Mouse (Mus musculus): ENCODE measurements at regions not wholly inside any gene's neighbourhood (a gene's known extent, or its start where the extent isn't known, plus 50 kb on each side); places are given as distances from the start of the nearest gene placed in this dataset.

GRCm38 (mm10) chr7:136395838-136396237 lies 498.6 kb upstream of the Mgmt start:
- Histone ChIP-seq H3K4me1 (peaks cover 3% of the 10 kb centered on the region; the same call in 1 of the 2 replicates), H3K36me3 (replicated peaks) (no peaks in the 10 kb centered on the region), H3K9me3 (no peaks in the 10 kb centered on the region), H3K4me3 (no peak overlapping the region), H3K27me3 (replicated peaks; ENCODE audit: low read depth, poor library complexity, severe bottlenecking) (no peaks in the 10 kb centered on the region), H3K27ac (replicated peaks) (no peak overlapping the region)
- DNase-seq (ENCODE audit: low spot score): no peak
- WGBS: 70% methylated on average over 2 of the region's 2 CpGs

GRCm38 (mm10) chr7:136397101-136397500 lies 497.3 kb upstream of the Mgmt start:
- H3K27ac ChIP-seq (replicated peaks): no peak overlapping the region
- peaks cover 3% of the 10 kb centered on the region; the same call in 1 of the 2 replicates for H3K4me1 ChIP-seq
- no peak overlapping the region for H3K4me3 ChIP-seq
- no peaks in the 10 kb centered on the region for H3K36me3 ChIP-seq (replicated peaks)
- H3K9me3 ChIP-seq: no peaks in the 10 kb centered on the region
- WGBS: 86% methylated on average over 4 of the region's 4 CpGs
- DNase-seq (ENCODE audit: low spot score): no peak
- no peaks in the 10 kb centered on the region for H3K27me3 ChIP-seq (replicated peaks; ENCODE audit: low read depth, poor library complexity, severe bottlenecking)

GRCm38 (mm10) chr7:136402688-136403597 lies 491.5 kb upstream of the Mgmt start:
- Histone ChIP-seq H3K27ac (replicated peaks) (no peak overlapping the region), H3K27me3 (replicated peaks; ENCODE audit: low read depth, poor library complexity, severe bottlenecking) (no peaks in the 10 kb centered on the region), H3K9me3 (no peaks in the 10 kb centered on the region), H3K4me1 (peaks cover 22% of the 10 kb centered on the region), H3K36me3 (replicated peaks) (no peaks in the 10 kb centered on the region), H3K4me3 (no peak overlapping the region)
- 84% methylated on average over 8 of the region's 8 CpGs for WGBS
- no peak for DNase-seq (ENCODE audit: low spot score)

GRCm38 (mm10) chr7:136405391-136405790 lies 489.0 kb upstream of the Mgmt start:
- Histone ChIP-seq H3K9me3 (no peaks in the 10 kb centered on the region), H3K36me3 (replicated peaks) (no peaks in the 10 kb centered on the region), H3K4me3 (no peak overlapping the region), H3K27ac (replicated peaks) (no peak overlapping the region), H3K4me1 (peaks cover 22% of the 10 kb centered on the region), H3K27me3 (replicated peaks; ENCODE audit: low read depth, poor library complexity, severe bottlenecking) (0 out of 2 replicates have a peak, but pooled peaks cover 6% of the 10 kb centered on the region)
- DNase-seq (ENCODE audit: low spot score): no peak
- WGBS: 83% methylated on average over 8 of the region's 8 CpGs

GRCm38 (mm10) chr7:136406258-136407100 lies 487.9 kb upstream of the Mgmt start:
- Histone ChIP-seq H3K9me3 (no peaks in the 10 kb centered on the region), H3K27ac (replicated peaks) (peak overlapping the region; percentile 57; the same call in 1 of the 2 replicates), H3K36me3 (replicated peaks) (no peaks in the 10 kb centered on the region), H3K4me3 (peak overlapping the region; percentile 29; the same call in 1 of the 2 replicates), H3K27me3 (replicated peaks; ENCODE audit: low read depth, poor library complexity, severe bottlenecking) (0 out of 2 replicates have a peak, but pooled peaks cover 6% of the 10 kb centered on the region), H3K4me1 (peaks cover 22% of the 10 kb centered on the region)
- 50% methylated on average over 20 of the region's 20 CpGs for WGBS
- peak; percentile 69 for DNase-seq (ENCODE audit: low spot score)

GRCm38 (mm10) chr7:136414808-136415207 lies 479.6 kb upstream of the Mgmt start:
- no peak overlapping the region for H3K27ac ChIP-seq (replicated peaks)
- H3K27me3 ChIP-seq (replicated peaks; ENCODE audit: low read depth, poor library complexity, severe bottlenecking): peaks cover 6% of the 10 kb centered on the region; the same call in 1 of the 2 replicates
- peaks cover 24% of the 10 kb centered on the region for H3K4me1 ChIP-seq
- H3K4me3 ChIP-seq: no peak overlapping the region
- no peaks in the 10 kb centered on the region for H3K9me3 ChIP-seq
- DNase-seq (ENCODE audit: low spot score): no peak
- WGBS: 91% methylated on average over 8 of the region's 8 CpGs
- no peaks in the 10 kb centered on the region for H3K36me3 ChIP-seq (replicated peaks)

GRCm38 (mm10) chr7:136417327-136417726 lies 477.1 kb upstream of the Mgmt start:
- Histone ChIP-seq H3K4me1 (peaks cover 29% of the 10 kb centered on the region), H3K27ac (replicated peaks) (no peak overlapping the region), H3K4me3 (no peak overlapping the region), H3K27me3 (replicated peaks; ENCODE audit: low read depth, poor library complexity, severe bottlenecking) (peaks cover 22% of the 10 kb centered on the region; the same call in 1 of the 2 replicates), H3K36me3 (replicated peaks) (no peaks in the 10 kb centered on the region), H3K9me3 (no peaks in the 10 kb centered on the region)
- DNase-seq (ENCODE audit: low spot score): no peak
- WGBS: 57% methylated on average over 4 of the region's 4 CpGs

- Histone ChIP-seq H3K9me3 (no peaks in the 10 kb centered on the region), H3K4me3 (no peak overlapping the region), H3K27me3 (replicated peaks; ENCODE audit: low read depth, poor library complexity, severe bottlenecking) (peaks cover 24% of the 10 kb centered on the region), H3K27ac (replicated peaks) (peak overlapping the region; percentile 16; the same call in 1 of the 2 replicates), H3K36me3 (replicated peaks) (no peaks in the 10 kb centered on the region), H3K4me1 (peaks cover 17% of the 10 kb centered on the region)
- WGBS: 64% methylated on average over 8 of the region's 8 CpGs
- DNase-seq (ENCODE audit: low spot score): peak; percentile 28
Observed at GRCm38 (mm10) chr7:136423846-136424531, 470.4 kb upstream of the Mgmt start.

- Histone ChIP-seq H3K36me3 (replicated peaks) (no peaks in the 10 kb centered on the region), H3K9me3 (no peaks in the 10 kb centered on the region), H3K27ac (replicated peaks) (no peak overlapping the region), H3K4me1 (peaks cover 31% of the 10 kb centered on the region), H3K27me3 (replicated peaks; ENCODE audit: low read depth, poor library complexity, severe bottlenecking) (peaks cover 15% of the 10 kb centered on the region), H3K4me3 (no peak overlapping the region)
- WGBS: 58% methylated on average over 4 of the region's 4 CpGs
- peak; percentile 39 for DNase-seq (ENCODE audit: low spot score)
Observed at GRCm38 (mm10) chr7:136427164-136427563, 467.2 kb upstream of the Mgmt start.

GRCm38 (mm10) chr7:136430085-136431011 lies 464.1 kb upstream of the Mgmt start:
- no peak overlapping the region for H3K27ac ChIP-seq (replicated peaks)
- no peaks in the 10 kb centered on the region for H3K9me3 ChIP-seq
- H3K27me3 ChIP-seq (replicated peaks; ENCODE audit: low read depth, poor library complexity, severe bottlenecking): peaks cover 22% of the 10 kb centered on the region
- no peaks in the 10 kb centered on the region for H3K36me3 ChIP-seq (replicated peaks)
- no peak overlapping the region for H3K4me3 ChIP-seq
- DNase-seq (ENCODE audit: low spot score): peak; percentile 51
- 46% methylated on average over 21 of the region's 21 CpGs for WGBS
- H3K4me1 ChIP-seq: peaks cover 19% of the 10 kb centered on the region

GRCm38 (mm10) chr7:136433699-136434098 lies 460.7 kb upstream of the Mgmt start:
- peaks cover 19% of the 10 kb centered on the region for H3K4me1 ChIP-seq
- no peak for DNase-seq (ENCODE audit: low spot score)
- no peak overlapping the region for H3K27ac ChIP-seq (replicated peaks)
- H3K36me3 ChIP-seq (replicated peaks): no peaks in the 10 kb centered on the region
- no peaks in the 10 kb centered on the region for H3K9me3 ChIP-seq
- H3K27me3 ChIP-seq (replicated peaks; ENCODE audit: low read depth, poor library complexity, severe bottlenecking): peaks cover 17% of the 10 kb centered on the region
- WGBS: 79% methylated on average over 3 of the region's 3 CpGs
- no peak overlapping the region for H3K4me3 ChIP-seq
